ENCODE assay signal across 9 mouse cellular contexts in the genomic region with DNA sequence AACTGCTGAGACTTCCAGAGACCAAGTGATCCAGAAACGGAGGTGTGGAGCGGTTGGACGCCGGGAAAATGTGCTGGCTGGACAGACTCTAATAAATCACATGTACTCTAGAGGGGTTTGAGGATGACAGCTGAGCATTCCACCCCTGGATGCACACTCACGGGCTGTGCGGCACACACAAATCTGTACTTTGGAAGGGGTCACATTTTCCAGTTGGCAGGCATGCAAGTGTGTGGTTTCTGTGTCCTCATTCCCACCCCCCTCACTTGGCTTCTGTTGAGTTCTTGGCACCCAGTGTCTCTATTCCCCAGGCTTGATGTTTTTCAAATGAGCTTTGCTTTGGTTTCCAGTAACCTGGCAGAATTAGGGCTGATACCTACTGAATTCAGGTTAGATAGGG. TPM values are rescaled to one million over a fixed set of nuclear protein-coding genes. Genes with fewer than 3 reads are reported as not detected.
DNase-seq lines count a peak whose midpoint lies in the region; ATAC-seq and TF ChIP-seq lines count a peak whose summit lies in the region.
"Had no signal": no experiment of that assay in that cellular context is flagged by ENCODE, and none has a peak within 500 bp of the region (broad histone marks: within the 10 kb centered on the region; RNA-seq: fewer than 3 reads in every experiment).

No protein-coding gene starts in this region.

- WGBS in lung, postnatal 0 days = 76% methylated on average over 6 of the region's 6 CpGs

- no peak overlapping the region for H3K4me3 ChIP-seq in lung, postnatal 0 days (ENCODE audit: low read depth, low read length)

- H3K27ac ChIP-seq in lung, postnatal 0 days (ENCODE audit: low read length) = no peak overlapping the region

- H3K4me1 ChIP-seq in lung, postnatal 0 days (ENCODE audit: insufficient read depth, low read depth, low read length) = no peaks in the 10 kb centered on the region

- H3K9ac ChIP-seq in lung, postnatal 0 days (replicated peaks; ENCODE audit: low read depth) = no peak overlapping the region

- H3K36me3 ChIP-seq in lung, postnatal 0 days (ENCODE audit: insufficient read depth, low read length) = peaks cover 7% of the 10 kb centered on the region; the same call in 1 of the 2 replicates

- peak; percentile 24 for DNase-seq in gastrocnemius, adult 18-20 months (ENCODE audit: low spot score)
- no peak for DNase-seq in gastrocnemius, adult 8-10 months (ENCODE audit: low spot score in 2 of 2)
- DNase-seq in layer of hippocampus, postnatal 14 days (ENCODE audit: low spot score in 2 of 2) = peak; percentile 50 to 72
- DNase-seq in layer of hippocampus, postnatal 25 days (ENCODE audit: extremely low spot score in 1 of 2, low spot score in 1 of 2) = no peak
- DNase-seq in cerebellum, adult 9-11 months = peak; percentile 73
- DNase-seq in kidney, postnatal 36 days = peak; percentile 47 to 51
- no peak for DNase-seq in lung, postnatal 0 days (ENCODE audit: low spot score)
- DNase-seq in adrenal gland, postnatal 36 days = no peak
- DNase-seq: liver had no signal

- H3K27me3 ChIP-seq in lung, postnatal 0 days (replicated peaks; ENCODE audit: insufficient read depth, low read length) = no peaks in the 10 kb centered on the region

- TF ChIP-seq EP300 in lung, postnatal 0 days (IDR thresholded peaks at IDR 0.05) = no peak

- TF ChIP-seq CTCF in lung, postnatal 0 days (IDR thresholded peaks at IDR 0.05) = no peak

- H3K4me2 ChIP-seq in lung, postnatal 0 days (replicated peaks; ENCODE audit: low read depth, low read length) = no peak overlapping the region

- ATAC-seq in lung, postnatal 0 days = no peak

- H3K9me3 ChIP-seq in lung, postnatal 0 days (ENCODE audit: low read length) = no peaks in the 10 kb centered on the region

RNA-seq across cellular contexts. Expression of a gene that starts 20.4 kb away (rescaled TPM):
- under 1 TPM; 0.48 to 0.81 TPM for total RNA-seq in gastrocnemius, adult 18-20 months (2021)
- 1 to 10 TPM in 1 of 4 experiments, under 1 TPM in 2, not detected in 1; 0.41 to 1.4 (median 0.70) TPM for total RNA-seq in gastrocnemius, adult 8-10 months (2022)
- total RNA-seq in layer of hippocampus, postnatal 14 days (2021) = 1 to 10 TPM; 3.0 to 3.9 TPM
- total RNA-seq in layer of hippocampus, postnatal 25 days (2021) = 1 to 10 TPM in 1 of 2 experiments, under 1 TPM in 1; 0.98 to 2.7 TPM
- polyA plus RNA-seq in lung, postnatal 0 days (2015; fragmentation: Nextera tagmentation; extraction: Ambion mirVana) = 2.9 and 4.1 TPM in 2 replicates
- 10 to 100 TPM in 1 of 2 experiments, 1 to 10 TPM in 1; 6.6 to 20.5 TPM for total RNA-seq in adrenal gland, postnatal 36 days (2021)

RNA-seq across cellular contexts. Expression of a gene that starts 54.7 kb away (rescaled TPM):
- total RNA-seq in gastrocnemius, adult 18-20 months (2021) = 1 to 10 TPM in 1 of 2 experiments, under 1 TPM in 1; 0.39 to 1.1 TPM
- total RNA-seq in gastrocnemius, adult 8-10 months (2022) = 1 to 10 TPM in 1 of 4 experiments, under 1 TPM in 2, not detected in 1; 0.35 to 1.1 (median 0.39) TPM
- 10 to 100 TPM; 20.4 to 22.8 TPM for total RNA-seq in layer of hippocampus, postnatal 14 days (2021)
- total RNA-seq in layer of hippocampus, postnatal 25 days (2021) = 10 to 100 TPM; 18.8 to 21.4 TPM
- polyA plus RNA-seq in lung, postnatal 0 days (2015; fragmentation: Nextera tagmentation; extraction: Ambion mirVana) = 7.5 and 8.3 TPM in 2 replicates
- total RNA-seq in adrenal gland, postnatal 36 days (2021) = 10 to 100 TPM; 13.4 to 14.1 TPM

Comparison
In these comparisons a context has a peak if more than half of its experiments do, and no peak if none do; other contexts are left out.
1. DNase-seq: peak in gastrocnemius, adult 18-20 months (single experiment), layer of hippocampus, postnatal 14 days (2 of 2), cerebellum, adult 9-11 months (single experiment) and kidney, postnatal 36 days (2 of 2); none in gastrocnemius, adult 8-10 months (0 of 2), layer of hippocampus, postnatal 25 days (0 of 2), lung, postnatal 0 days (single experiment) and adrenal gland, postnatal 36 days (0 of 2).
2. RNA of a gene that starts 54.7 kb away (total RNA-seq): 20.4 to 22.8 TPM in layer of hippocampus, postnatal 14 days, 18.8 to 21.4 TPM in layer of hippocampus, postnatal 25 days and 13.4 to 14.1 TPM in adrenal gland, postnatal 36 days; 0.39 to 1.1 TPM in gastrocnemius, adult 18-20 months and 0.35 to 1.1 TPM in gastrocnemius, adult 8-10 months; every median in the first group is over 4 times any median in the second.